ENCODE assay signal across 9 mouse cellular contexts in genomic region chr7:88320628-88321336, GRCm38 (mm10). TPM values are rescaled to one million over a fixed set of nuclear protein-coding genes. Genes with fewer than 3 reads are reported as not detected.
DNase-seq lines count a peak whose midpoint lies in the region; ATAC-seq lines count a peak whose summit lies in the region.
"Had no signal": no experiment of that assay in that cellular context is flagged by ENCODE, and none has a peak within 500 bp of the region (broad histone marks: within the 10 kb centered on the region; RNA-seq: fewer than 3 reads in every experiment).

No protein-coding gene starts in this region.

- no peak overlapping the region for H3K4me2 ChIP-seq in liver, embryonic 12.5 days
- no peak overlapping the region for H3K4me2 ChIP-seq in forebrain, embryonic 16.5 days (ENCODE audit: low read length)

- peak; percentile 20 for DNase-seq in liver
- peak; percentile 25 to 36 for DNase-seq in layer of hippocampus, postnatal 10 days (ENCODE audit: low spot score in 2 of 2)
- peak; percentile 47 for DNase-seq in right cerebral cortex, postnatal 14 days
- no peak for DNase-seq in natural killer cell, adult 2 months (ENCODE audit: low spot score in 2 of 2)
- DNase-seq in ovary, postnatal 10 days (ENCODE audit: low spot score): no peak
- no peak for DNase-seq in embryo, embryonic 9.5 days (ENCODE audit: extremely low spot score)

- H3K27me3 ChIP-seq in liver, embryonic 12.5 days (replicated peaks): no peaks in the 10 kb centered on the region
- H3K27me3 ChIP-seq in forebrain, embryonic 16.5 days (replicated peaks; ENCODE audit: control insufficient read depth, insufficient read depth, low read length): no peaks in the 10 kb centered on the region
- H3K27me3 ChIP-seq: Patski had no signal

- WGBS in liver, embryonic 12.5 days (ENCODE audit: insufficient replicate concordance): 62% methylated on average over 12 of the region's 12 CpGs
- 57% methylated on average over 12 of the region's 12 CpGs for WGBS in forebrain, embryonic 16.5 days

- no peak overlapping the region for H3K4me3 ChIP-seq in liver, embryonic 12.5 days
- no peak overlapping the region for H3K4me3 ChIP-seq in forebrain, embryonic 16.5 days (replicated peaks; ENCODE audit: low read length)

- H3K36me3 ChIP-seq in liver, embryonic 12.5 days: no peaks in the 10 kb centered on the region
- no peaks in the 10 kb centered on the region for H3K36me3 ChIP-seq in forebrain, embryonic 16.5 days (ENCODE audit: control insufficient read depth, insufficient read depth)

- no peak for ATAC-seq in liver, embryonic 12.5 days
- ATAC-seq in forebrain, embryonic 16.5 days: peak; percentile 82
- ATAC-seq: Patski had no signal

- H3K9me3 ChIP-seq in liver, embryonic 12.5 days (replicated peaks): no peaks in the 10 kb centered on the region
- H3K9me3 ChIP-seq in forebrain, embryonic 16.5 days (ENCODE audit: control insufficient read depth, low read length): no peaks in the 10 kb centered on the region

- no peak overlapping the region for H3K9ac ChIP-seq in liver, embryonic 12.5 days
- no peak overlapping the region for H3K9ac ChIP-seq in forebrain, embryonic 16.5 days (replicated peaks; ENCODE audit: low read depth, low read length)

- H3K4me1 ChIP-seq in liver, embryonic 12.5 days: no peaks in the 10 kb centered on the region
- H3K4me1 ChIP-seq in forebrain, embryonic 16.5 days (replicated peaks; ENCODE audit: control insufficient read depth, insufficient read depth, low read length): peaks cover 2% of the 10 kb centered on the region; the same call in 1 of the 2 replicates

- no peak overlapping the region for H3K27ac ChIP-seq in liver, embryonic 12.5 days
- H3K27ac ChIP-seq in forebrain, embryonic 16.5 days (ENCODE audit: low read length): no peak overlapping the region

RNA-seq across cellular contexts. Expression of gene Ctsc, which starts 42.9 kb away (rescaled TPM):
- 40.9 and 42.3 TPM in 2 replicates for polyA plus RNA-seq in liver, embryonic 12.5 days (2016; fragmentation: Nextera tagmentation; extraction: Ambion mirVana)
- 8.8 and 10.5 TPM in 2 replicates for polyA plus RNA-seq in forebrain, embryonic 16.5 days (2015; fragmentation: Nextera tagmentation; extraction: Ambion mirVana)
- total RNA-seq in layer of hippocampus, postnatal 10 days (2021): 10 to 100 TPM; 14.9 to 21.8 TPM

Comparison
In these comparisons a context has a peak if more than half of its experiments do, and no peak if none do; other contexts are left out.
1. DNase-seq: peak in liver (single experiment), layer of hippocampus, postnatal 10 days (2 of 2) and right cerebral cortex, postnatal 14 days (single experiment); none in natural killer cell, adult 2 months (0 of 2), ovary, postnatal 10 days (single experiment) and embryo, embryonic 9.5 days (single experiment).